Mouse (Mus musculus): ENCODE measurements around the gene Nptn.

DNA sequence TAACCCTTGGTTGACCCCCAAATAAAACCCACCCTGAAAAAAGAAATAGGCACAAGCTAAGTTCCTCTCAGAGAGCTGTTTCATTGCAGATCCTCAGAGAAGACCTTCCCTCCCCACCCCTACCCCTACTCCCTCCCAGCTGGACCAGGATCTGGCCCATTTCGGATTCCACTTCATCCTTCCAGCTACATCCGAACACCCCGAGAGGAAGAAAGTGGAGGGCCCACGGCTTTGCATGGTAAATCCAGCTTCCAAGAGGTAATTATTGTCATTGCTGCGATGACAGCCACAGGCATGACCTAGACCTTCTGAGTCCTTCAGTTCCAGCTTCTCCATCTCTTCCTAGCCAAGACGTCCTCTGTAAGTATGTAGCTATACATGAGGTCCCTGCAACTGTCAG lies 31.1 kb upstream of the Nptn start:
- no peak for TF ChIP-seq CTCF (IDR thresholded peaks at IDR 0.05; ENCODE audit: insufficient read depth, low read depth, low read length)
- no peak for TF ChIP-seq POLR2A (IDR thresholded peaks at IDR 0.05; ENCODE audit: insufficient read depth, low read depth, low read length)

Measured in olfactory bulb, adult 2 months (tissue).